Mouse (Mus musculus): ENCODE results near the gene Il9. TPM values are rescaled to one million over a fixed set of nuclear protein-coding genes. Genes with fewer than 3 reads are reported as not detected.

The Il9 gene
- polyA plus RNA-seq, 1 experiment from 2014 or later: not detected

- no peaks in the 10 kb centered on the region for H3K27me3 ChIP-seq (replicated peaks)
- H3K27ac ChIP-seq (replicated peaks): no peak overlapping the region
- WGBS: 83% methylated on average over 6 of the region's 6 CpGs
- ATAC-seq (ENCODE audit: low FRiP score): no peak
- H3K4me3 ChIP-seq (replicated peaks): no peak overlapping the region
- no peaks in the 10 kb centered on the region for H3K36me3 ChIP-seq
- H3K4me1 ChIP-seq: no peaks in the 10 kb centered on the region
- no peaks in the 10 kb centered on the region for H3K9me3 ChIP-seq (replicated peaks)
- no peak overlapping the region for H3K4me2 ChIP-seq
- H3K9ac ChIP-seq (replicated peaks): no peak overlapping the region
These were observed 24.9 kb upstream of the Il9 start for GRCm38 (mm10) chr13:56506871-56507496.

- H3K4me2 ChIP-seq: no peak overlapping the region
- WGBS: 78% methylated on average over 6 of the region's 6 CpGs
- no peaks in the 10 kb centered on the region for H3K36me3 ChIP-seq
These were observed 19.9 kb upstream of the Il9 start for GRCm38 (mm10) chr13:56501866-56502420.

GRCm38 (mm10) chr13:56500636-56501035, 18.6 kb upstream of the Il9 start:
- Histone ChIP-seq H3K36me3 (no peaks in the 10 kb centered on the region), H3K9ac (replicated peaks) (no peak overlapping the region), H3K4me1 (no peaks in the 10 kb centered on the region), H3K9me3 (replicated peaks) (no peaks in the 10 kb centered on the region), H3K4me2 (no peak overlapping the region), H3K4me3 (replicated peaks) (no peak overlapping the region), H3K27me3 (replicated peaks) (no peaks in the 10 kb centered on the region), H3K27ac (replicated peaks) (no peak overlapping the region)
- no peak for ATAC-seq (ENCODE audit: low FRiP score)
- WGBS: 88% methylated on average over 8 of the region's 8 CpGs

More at GRCm38 (mm10) chr13:56501866-56502420, 19.9 kb upstream of the Il9 start:
- Histone ChIP-seq H3K4me1 (no peaks in the 10 kb centered on the region), H3K9ac (replicated peaks) (no peak overlapping the region), H3K27me3 (replicated peaks) (no peaks in the 10 kb centered on the region), H3K4me3 (replicated peaks) (no peak overlapping the region), H3K9me3 (replicated peaks) (no peaks in the 10 kb centered on the region), H3K27ac (replicated peaks) (no peak overlapping the region)
- no peak for ATAC-seq (ENCODE audit: low FRiP score)

GRCm38 (mm10) chr13:56500132-56500531, 18.1 kb upstream of the Il9 start:
- WGBS: 71% methylated on average over 3 of the region's 3 CpGs
- no peaks in the 10 kb centered on the region for H3K27me3 ChIP-seq (replicated peaks)
- ATAC-seq (ENCODE audit: low FRiP score): no peak

GRCm38 (mm10) chr13:56494440-56494839, 12.4 kb upstream of the Il9 start:
- Histone ChIP-seq H3K9me3 (replicated peaks) (no peaks in the 10 kb centered on the region), H3K4me3 (replicated peaks) (no peak overlapping the region), H3K27ac (replicated peaks) (no peak overlapping the region), H3K4me2 (no peak overlapping the region), H3K27me3 (replicated peaks) (no peaks in the 10 kb centered on the region), H3K36me3 (no peaks in the 10 kb centered on the region), H3K9ac (replicated peaks) (no peak overlapping the region), H3K4me1 (no peaks in the 10 kb centered on the region)
- ATAC-seq (ENCODE audit: low FRiP score): no peak
- 26% methylated on average over 3 of the region's 3 CpGs for WGBS

More at GRCm38 (mm10) chr13:56500132-56500531, 18.1 kb upstream of the Il9 start:
- H3K4me2 ChIP-seq: no peak overlapping the region
- no peak overlapping the region for H3K9ac ChIP-seq (replicated peaks)
- no peaks in the 10 kb centered on the region for H3K36me3 ChIP-seq
- H3K4me3 ChIP-seq (replicated peaks): no peak overlapping the region
- H3K27ac ChIP-seq (replicated peaks): no peak overlapping the region
- H3K4me1 ChIP-seq: no peaks in the 10 kb centered on the region
- no peaks in the 10 kb centered on the region for H3K9me3 ChIP-seq (replicated peaks)

- Histone ChIP-seq H3K9ac (replicated peaks) (no peak overlapping the region), H3K36me3 (no peaks in the 10 kb centered on the region), H3K4me3 (replicated peaks) (no peak overlapping the region), H3K27me3 (replicated peaks) (no peaks in the 10 kb centered on the region), H3K4me1 (no peaks in the 10 kb centered on the region), H3K9me3 (replicated peaks) (no peaks in the 10 kb centered on the region), H3K27ac (replicated peaks) (no peak overlapping the region), H3K4me2 (no peak overlapping the region)
- ATAC-seq (ENCODE audit: low FRiP score): no peak
- WGBS: 78% methylated on average over 5 of the region's 5 CpGs
These were observed 6.0 kb upstream of the Il9 start for GRCm38 (mm10) chr13:56488012-56488411.

- 79% methylated on average over 6 of the region's 6 CpGs for WGBS
- Histone ChIP-seq H3K4me3 (replicated peaks) (no peak overlapping the region), H3K4me1 (no peaks in the 10 kb centered on the region), H3K4me2 (no peak overlapping the region), H3K27ac (replicated peaks) (no peak overlapping the region), H3K9me3 (replicated peaks) (no peaks in the 10 kb centered on the region), H3K36me3 (no peaks in the 10 kb centered on the region), H3K27me3 (replicated peaks) (no peaks in the 10 kb centered on the region), H3K9ac (replicated peaks) (no peak overlapping the region)
- ATAC-seq (ENCODE audit: low FRiP score): no peak
These were observed 4.0 kb downstream of the Il9 start for GRCm38 (mm10) chr13:56478027-56478426.

GRCm38 (mm10) chr13:56477271-56477670, 4.8 kb downstream of the Il9 start:
- Histone ChIP-seq H3K36me3 (no peaks in the 10 kb centered on the region), H3K4me2 (no peak overlapping the region), H3K27me3 (replicated peaks) (no peaks in the 10 kb centered on the region), H3K27ac (replicated peaks) (no peak overlapping the region), H3K4me1 (no peaks in the 10 kb centered on the region), H3K9ac (replicated peaks) (no peak overlapping the region), H3K4me3 (replicated peaks) (no peak overlapping the region), H3K9me3 (replicated peaks) (no peaks in the 10 kb centered on the region)
- 69% methylated on average over 6 of the region's 6 CpGs for WGBS
- ATAC-seq (ENCODE audit: low FRiP score): no peak

GRCm38 (mm10) chr13:56476790-56477189, 5.3 kb downstream of the Il9 start:
- peaks cover 3% of the 10 kb centered on the region for H3K4me1 ChIP-seq
- no peaks in the 10 kb centered on the region for H3K9me3 ChIP-seq (replicated peaks)
- no peak for ATAC-seq (ENCODE audit: low FRiP score)
- no peaks in the 10 kb centered on the region for H3K36me3 ChIP-seq
- WGBS: 78% methylated on average over 5 of the region's 5 CpGs
- H3K4me2 ChIP-seq: no peak overlapping the region
- H3K27ac ChIP-seq (replicated peaks): no peak overlapping the region
- H3K4me3 ChIP-seq (replicated peaks): no peak overlapping the region
- H3K27me3 ChIP-seq (replicated peaks): no peaks in the 10 kb centered on the region
- H3K9ac ChIP-seq (replicated peaks): no peak overlapping the region

- H3K4me2 ChIP-seq: no peak overlapping the region
These were observed 6.7 kb downstream of the Il9 start for GRCm38 (mm10) chr13:56475363-56475762.

GRCm38 (mm10) chr13:56472661-56473060, 9.4 kb downstream of the Il9 start:
- H3K9me3 ChIP-seq (replicated peaks): no peaks in the 10 kb centered on the region
- H3K4me2 ChIP-seq: no peak overlapping the region
- 95% methylated on average over 9 of the region's 9 CpGs for WGBS
- H3K36me3 ChIP-seq: no peaks in the 10 kb centered on the region
- peaks cover 10% of the 10 kb centered on the region for H3K4me1 ChIP-seq
- no peak for ATAC-seq (ENCODE audit: low FRiP score)
- no peaks in the 10 kb centered on the region for H3K27me3 ChIP-seq (replicated peaks)
- H3K9ac ChIP-seq (replicated peaks): no peak overlapping the region
- H3K27ac ChIP-seq (replicated peaks): no peak overlapping the region
- H3K4me3 ChIP-seq (replicated peaks): no peak overlapping the region

More at GRCm38 (mm10) chr13:56475363-56475762, 6.7 kb downstream of the Il9 start:
- H3K9me3 ChIP-seq (replicated peaks): no peaks in the 10 kb centered on the region
- 36% methylated on average over 4 of the region's 4 CpGs for WGBS
- no peak overlapping the region for H3K4me3 ChIP-seq (replicated peaks)
- no peaks in the 10 kb centered on the region for H3K36me3 ChIP-seq
- no peak overlapping the region for H3K9ac ChIP-seq (replicated peaks)
- no peak overlapping the region for H3K27ac ChIP-seq (replicated peaks)
- peaks cover 10% of the 10 kb centered on the region for H3K4me1 ChIP-seq
- ATAC-seq (ENCODE audit: low FRiP score): peak; percentile 57
- H3K27me3 ChIP-seq (replicated peaks): no peaks in the 10 kb centered on the region

GRCm38 (mm10) chr13:56471951-56472350, 10.1 kb downstream of the Il9 start:
- ATAC-seq (ENCODE audit: low FRiP score): no peak
- 51% methylated on average over 9 of the region's 9 CpGs for WGBS
- Histone ChIP-seq H3K4me2 (no peak overlapping the region), H3K27ac (replicated peaks) (0 out of 2 replicates have a peak overlapping the region, but pooled peaks have one; percentile 33), H3K27me3 (replicated peaks) (no peaks in the 10 kb centered on the region), H3K36me3 (no peaks in the 10 kb centered on the region), H3K4me1 (peaks cover 10% of the 10 kb centered on the region), H3K4me3 (replicated peaks) (no peak overlapping the region), H3K9ac (replicated peaks) (no peak overlapping the region), H3K9me3 (replicated peaks) (no peaks in the 10 kb centered on the region)
